Mouse (Mus musculus) heart, postnatal 36 days (tissue): ENCODE results near the gene Psma3. TPM values are rescaled to one million over a fixed set of nuclear protein-coding genes. Genes with fewer than 3 reads are reported as not detected.
"Not testable (repeated sequence)": the region's sequence is repeated elsewhere in the genome, so short reads cannot be mapped to it uniquely, and the experiment has no call there.

Experiments used
- DNase-seq, 2 experiments: peaks; one replicate each; pipeline ENCODE4 v3.0.0; 2021 to 2022
- intact Hi-C: fragments of 180-260 bp; cut with DNase I; formaldehyde crosslinking; loops from one replicate; pipeline ENCODE4 v1.15.1; 2025
- total RNA-seq, 2 experiments: library from RNA; stranded (reverse); gene quantifications; 2 replicates each; pipeline ENCODE4 v1.2.3; 2021

The Psma3 gene
- total RNA-seq, 2 experiments from 2014 or later = 193 to 201 TPM

GRCm38 (mm10) chr12:70999423-70999903 lies 25.0 kb downstream of the Psma3 start:
- intact Hi-C loops = no loop called here
- peak; percentile 44 to 52 for DNase-seq

GRCm38 (mm10) chr12:71000344-71000743 lies 25.9 kb downstream of the Psma3 start:
- DNase-seq = no peak
- intact Hi-C loops = no loop called here

- intact Hi-C loops = no loop called here
- no peak for DNase-seq
Measured at GRCm38 (mm10) chr12:71001456-71001855, 27.0 kb downstream of the Psma3 start.

GRCm38 (mm10) chr12:71003760-71004426 lies 29.5 kb downstream of the Psma3 start:
- intact Hi-C loops = no loop called here
- DNase-seq = no peak

GRCm38 (mm10) chr12:71006141-71006540 lies 31.7 kb downstream of the Psma3 start:
- no peak for DNase-seq
- intact Hi-C loops = no loop called here

- DNase-seq = no peak
- intact Hi-C loops = no loop called here
Measured at GRCm38 (mm10) chr12:71006901-71007300, 32.5 kb downstream of the Psma3 start.

GRCm38 (mm10) chr12:71009769-71010168 lies 35.3 kb downstream of the Psma3 start:
- intact Hi-C loops = no loop called here
- peak; percentile 32 to 47 for DNase-seq

- intact Hi-C loops = no loop called here
- DNase-seq = no peak
Measured at GRCm38 (mm10) chr12:71014845-71015362, 40.5 kb downstream of the Psma3 start.

GRCm38 (mm10) chr12:71015363-71016210 lies 41.2 kb downstream of the Psma3 start, which contains the start of gene Arid4a:
Gene Arid4a, plus strand, starts transcription at chr12:71015990.
- DNase-seq = peak; percentile 92 to 97
- intact Hi-C loops = loop anchor here (2.0 kb wide), 2 partner anchors 31 to 41 kb away; partner anchors contain the start of gene Psma3

- intact Hi-C loops = loop anchor here (2.0 kb wide), 2 partner anchors 31 to 41 kb away; partner anchors contain the start of gene Psma3
- no peak for DNase-seq
Measured at GRCm38 (mm10) chr12:71016211-71016502, 41.7 kb downstream of the Psma3 start.

GRCm38 (mm10) chr12:71016503-71017241 lies 42.3 kb downstream of the Psma3 start:
- intact Hi-C loops = loop anchor here (2.0 kb wide), 2 partner anchors 30 to 42 kb away; partner anchors contain the start of gene Psma3
- peak; percentile 55 to 70 for DNase-seq

GRCm38 (mm10) chr12:71017242-71017571 lies 42.8 kb downstream of the Psma3 start:
- intact Hi-C loops = loop anchor here (2.0 kb wide), 2 partner anchors 30 to 42 kb away; partner anchors contain the start of gene Psma3
- no peak for DNase-seq

GRCm38 (mm10) chr12:71017827-71018226 lies 43.4 kb downstream of the Psma3 start:
- intact Hi-C loops = loop anchor here (2.0 kb wide), 2 partner anchors 29 to 43 kb away; partner anchors contain the start of gene Psma3
- DNase-seq = no peak

GRCm38 (mm10) chr12:71019211-71019610 lies 44.8 kb downstream of the Psma3 start:
- intact Hi-C loops = no loop called here
- no peak for DNase-seq

- no peak for DNase-seq
- intact Hi-C loops = no loop called here
Measured at GRCm38 (mm10) chr12:71024411-71024810, 50.0 kb downstream of the Psma3 start.

- intact Hi-C loops, DNase-seq: not testable (repeated sequence)
Measured at GRCm38 (mm10) chr12:71028265-71028664, 53.8 kb downstream of the Psma3 start.

GRCm38 (mm10) chr12:71030260-71030659 lies 55.8 kb downstream of the Psma3 start:
- no peak for DNase-seq
- intact Hi-C loops = no loop called here

- DNase-seq = no peak
- intact Hi-C loops = no loop called here
Measured at GRCm38 (mm10) chr12:71030722-71031121, 56.3 kb downstream of the Psma3 start.

GRCm38 (mm10) chr12:71035826-71036225 lies 61.4 kb downstream of the Psma3 start:
- intact Hi-C loops = no loop called here
- no peak for DNase-seq

GRCm38 (mm10) chr12:71036729-71037404 lies 62.4 kb downstream of the Psma3 start:
- intact Hi-C loops = no loop called here
- DNase-seq = no peak
